Mouse (Mus musculus): ENCODE measurements at regions not wholly inside any gene's neighbourhood (a gene's known extent, or its start where the extent isn't known, plus 50 kb on each side); places are given as distances from the start of the nearest gene placed in this dataset.

GRCm38 (mm10) chr6:17400147-17400546 lies 63.5 kb upstream of the Met start:
- ATAC-seq (ENCODE audit: insufficient read depth), result no peak
- no peaks in the 10 kb centered on the region for H3K36me3 ChIP-seq (replicated peaks)
- H3K4me2 ChIP-seq, result no peak overlapping the region
- H3K4me3 ChIP-seq (replicated peaks), result no peak overlapping the region
- H3K9me3 ChIP-seq (replicated peaks), result no peaks in the 10 kb centered on the region
- no peaks in the 10 kb centered on the region for H3K27me3 ChIP-seq
- WGBS (ENCODE audit: insufficient replicate concordance), result 61% methylated on average over 2 of the region's 2 CpGs
- no peaks in the 10 kb centered on the region for H3K4me1 ChIP-seq (replicated peaks)
- no peak overlapping the region for H3K27ac ChIP-seq (replicated peaks)
- no peak overlapping the region for H3K9ac ChIP-seq

- Histone ChIP-seq H3K4me2 (no peak overlapping the region), H3K9ac (no peak overlapping the region), H3K9me3 (replicated peaks) (no peaks in the 10 kb centered on the region), H3K36me3 (replicated peaks) (no peaks in the 10 kb centered on the region), H3K27me3 (no peaks in the 10 kb centered on the region), H3K4me1 (replicated peaks) (0 out of 2 replicates have a peak, but pooled peaks cover 4% of the 10 kb centered on the region), H3K4me3 (replicated peaks) (no peak overlapping the region), H3K27ac (replicated peaks) (no peak overlapping the region)
- no peak for ATAC-seq (ENCODE audit: insufficient read depth)
- WGBS (ENCODE audit: insufficient replicate concordance), result 44% methylated on average over 1 of the region's 1 CpGs
Measured at GRCm38 (mm10) chr6:17408094-17408493, 55.5 kb upstream of the Met start.

- H3K4me3 ChIP-seq (replicated peaks), result no peak overlapping the region
- no peaks in the 10 kb centered on the region for H3K36me3 ChIP-seq (replicated peaks)
- H3K4me2 ChIP-seq, result peak overlapping the region; percentile 5; the same call in 1 of the 2 replicates
- H3K27ac ChIP-seq (replicated peaks), result no peak overlapping the region
- no peak overlapping the region for H3K9ac ChIP-seq
- H3K9me3 ChIP-seq (replicated peaks), result no peaks in the 10 kb centered on the region
- 0 out of 2 replicates have a peak, but pooled peaks cover 4% of the 10 kb centered on the region for H3K4me1 ChIP-seq (replicated peaks)
- peak; percentile 49 for ATAC-seq (ENCODE audit: insufficient read depth)
- no peaks in the 10 kb centered on the region for H3K27me3 ChIP-seq
- 21% methylated on average over 9 of the region's 9 CpGs for WGBS (ENCODE audit: insufficient replicate concordance)
Measured at GRCm38 (mm10) chr6:17409703-17410408, 53.7 kb upstream of the Met start.

GRCm38 (mm10) chr6:17410409-17410722 lies 53.2 kb upstream of the Met start:
- H3K27me3 ChIP-seq, result no peaks in the 10 kb centered on the region
- H3K36me3 ChIP-seq (replicated peaks), result no peaks in the 10 kb centered on the region
- H3K4me2 ChIP-seq, result peak overlapping the region; percentile 5; the same call in 1 of the 2 replicates
- H3K27ac ChIP-seq (replicated peaks), result no peak overlapping the region
- no peak for ATAC-seq (ENCODE audit: insufficient read depth)
- no peaks in the 10 kb centered on the region for H3K9me3 ChIP-seq (replicated peaks)
- 0 out of 2 replicates have a peak, but pooled peaks cover 4% of the 10 kb centered on the region for H3K4me1 ChIP-seq (replicated peaks)
- no peak overlapping the region for H3K4me3 ChIP-seq (replicated peaks)
- WGBS (ENCODE audit: insufficient replicate concordance), result 29% methylated on average over 4 of the region's 4 CpGs
- no peak overlapping the region for H3K9ac ChIP-seq
